Mouse (Mus musculus) gastrocnemius, postnatal 14 days (tissue): Measurements from ENCODE around the gene Ttc25. TPM values are rescaled to one million over a fixed set of nuclear protein-coding genes. Genes with fewer than 3 reads are reported as not detected.
"Not testable (repeated sequence)": the region's sequence is repeated elsewhere in the genome, so short reads cannot be mapped to it uniquely, and the experiment has no call there.

Source experiments
- DNase-seq: peaks from one replicate; pipeline ENCODE4 v3.0.0; 2021; ENCODE audit warnings: mixed read lengths
- intact Hi-C: fragments of 180-260 bp; cut with DNase I; formaldehyde crosslinking; loops from one replicate; pipeline ENCODE4 v1.15.1; 2025; ENCODE audit warnings: low total_unique reads
- total RNA-seq, 2 experiments: library from RNA; stranded (reverse); gene quantifications; 2 replicates each; pipeline ENCODE4 v1.2.3; 2021

The Ttc25 gene
- total RNA-seq, 2 experiments from 2014 or later: 0.14 to 0.16 TPM

DNA sequence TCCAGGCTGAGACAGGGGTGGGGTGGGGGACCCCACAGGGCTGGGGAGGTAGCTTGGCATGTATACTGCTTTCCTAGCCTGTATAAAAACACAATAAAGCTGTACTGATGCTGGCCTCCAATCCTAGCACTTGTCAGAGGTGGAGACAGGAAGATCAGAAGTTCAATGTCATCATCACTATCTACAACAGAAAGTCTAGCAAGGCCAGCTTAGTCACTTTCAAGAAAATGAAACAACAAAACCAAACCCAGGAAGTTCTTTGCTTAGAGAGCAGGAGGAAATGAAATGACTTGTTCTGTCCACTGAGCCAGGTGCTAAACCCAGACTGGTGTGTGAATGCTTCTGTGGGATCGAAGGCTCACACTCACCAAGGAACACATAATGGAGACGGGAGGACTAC, 43.1 kb downstream of the Ttc25 start:
- intact Hi-C loops: no loop called here
- DNase-seq: no peak

DNA sequence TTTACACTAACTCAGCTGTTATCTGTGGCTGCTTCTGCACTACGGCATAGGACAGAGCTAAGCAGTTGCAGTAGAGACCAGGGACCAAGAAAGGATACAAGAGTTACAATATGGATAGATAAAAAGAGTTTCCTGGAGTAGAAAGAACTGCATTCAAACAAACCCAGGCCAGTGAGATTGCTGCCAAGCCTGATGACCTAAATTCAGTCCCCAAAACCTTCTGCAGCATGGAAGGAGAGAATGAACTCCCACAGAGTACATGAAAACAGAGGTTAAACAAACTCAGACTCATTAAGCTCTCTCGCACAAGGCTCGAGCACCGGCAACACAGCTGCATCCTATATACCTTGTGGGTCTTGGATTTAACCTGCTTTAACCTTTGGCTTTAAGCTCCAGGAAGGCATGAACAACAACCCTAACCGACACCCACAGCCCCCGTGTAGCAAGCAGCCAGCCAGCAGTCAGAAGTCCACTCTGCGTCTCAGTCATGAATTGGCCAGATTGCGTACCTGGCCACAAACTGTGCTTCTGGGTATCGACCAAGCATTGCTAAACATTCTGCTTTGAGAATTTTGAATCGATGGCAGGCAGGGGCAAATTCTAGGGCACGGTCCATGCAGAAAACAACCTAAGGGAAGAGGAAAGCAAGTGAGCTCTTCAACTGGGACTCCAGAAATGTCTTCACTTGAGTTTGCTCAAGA, 47.1 kb downstream of the Ttc25 start:
- intact Hi-C loops: no loop called here

DNA sequence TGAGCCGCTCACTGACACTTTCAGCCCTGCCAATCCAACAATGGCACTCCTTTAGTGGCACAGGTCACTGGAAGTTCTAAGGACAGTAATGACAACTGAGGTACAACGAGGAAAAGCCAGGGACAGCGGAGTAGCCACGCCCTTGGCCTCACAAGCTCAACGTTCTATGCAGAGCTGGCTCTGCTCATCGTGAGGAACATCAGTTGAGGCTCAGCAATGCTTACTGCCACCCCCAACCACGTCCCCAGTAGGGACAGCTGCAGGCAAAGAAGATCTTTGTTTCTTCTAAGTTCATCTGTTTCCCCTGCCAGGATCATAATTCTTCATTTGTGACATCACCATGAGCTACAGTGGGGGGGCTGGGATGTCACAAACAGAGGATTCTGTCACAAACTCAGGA, 49.2 kb downstream of the Ttc25 start:
- DNase-seq: no peak
- intact Hi-C loops: no loop called here

More for the DNA sequence above, 47.1 kb downstream of the Ttc25 start:
- DNase-seq: no peak

DNA sequence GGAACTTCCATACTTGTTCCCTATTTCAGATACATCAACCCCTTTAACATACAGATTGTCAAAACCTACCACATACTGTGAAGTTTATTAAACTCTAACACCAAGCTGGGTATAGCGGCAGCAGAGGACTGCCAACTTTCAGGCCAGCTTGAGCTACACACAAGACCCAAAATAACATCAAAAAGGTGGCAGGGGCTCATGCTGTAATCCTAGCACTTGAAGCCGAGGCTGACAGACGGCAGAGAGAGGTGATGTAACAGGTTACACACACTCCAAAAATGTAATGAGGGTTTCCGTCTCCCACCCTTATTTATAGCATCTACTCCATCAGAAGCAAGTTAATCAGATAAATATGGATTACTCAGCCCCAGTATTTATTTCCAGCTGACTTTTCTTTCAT, 50.1 kb downstream of the Ttc25 start:
- no peak for DNase-seq
- intact Hi-C loops: no loop called here

DNA sequence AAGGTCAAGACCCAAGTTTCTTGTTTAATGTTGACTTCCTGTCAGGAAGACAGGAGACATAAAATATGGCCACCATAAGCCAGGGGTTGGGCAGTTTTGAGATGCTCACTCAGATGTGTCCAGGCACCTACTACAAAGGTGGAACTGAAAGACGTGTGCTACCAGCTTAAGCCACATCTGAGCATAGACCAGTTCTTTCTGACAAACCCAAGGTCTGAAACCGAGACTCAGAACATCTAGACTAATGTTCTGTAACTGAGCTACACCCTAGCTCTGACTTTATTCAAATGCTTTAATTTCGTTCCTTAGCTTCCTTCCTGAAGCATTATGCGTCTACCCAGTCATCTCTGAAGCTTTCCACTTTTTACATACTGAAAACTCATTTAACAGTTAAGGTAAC, 52.7 kb downstream of the Ttc25 start:
- no peak for DNase-seq
- intact Hi-C loops: no loop called here

DNA sequence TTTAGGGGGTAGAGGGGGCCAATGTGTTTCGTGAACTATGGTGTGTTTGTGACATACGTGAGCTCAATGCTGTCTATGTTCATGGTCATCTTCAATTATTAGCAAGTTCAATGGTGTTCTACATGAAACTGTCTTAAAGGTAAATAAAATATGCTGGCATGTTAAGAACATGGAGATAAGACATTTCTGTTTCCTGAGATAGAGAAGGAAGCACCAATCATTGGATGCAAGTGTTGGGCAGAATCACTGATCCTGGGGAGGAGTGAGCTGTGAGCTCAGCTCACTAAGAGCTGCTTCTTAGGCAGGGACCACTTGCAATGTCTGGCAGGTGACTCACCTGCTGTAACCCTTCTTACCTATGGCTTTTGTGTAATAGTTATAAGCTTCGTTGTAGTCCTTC, 56.0 kb downstream of the Ttc25 start:
- intact Hi-C loops: no loop called here
- DNase-seq: no peak

DNA sequence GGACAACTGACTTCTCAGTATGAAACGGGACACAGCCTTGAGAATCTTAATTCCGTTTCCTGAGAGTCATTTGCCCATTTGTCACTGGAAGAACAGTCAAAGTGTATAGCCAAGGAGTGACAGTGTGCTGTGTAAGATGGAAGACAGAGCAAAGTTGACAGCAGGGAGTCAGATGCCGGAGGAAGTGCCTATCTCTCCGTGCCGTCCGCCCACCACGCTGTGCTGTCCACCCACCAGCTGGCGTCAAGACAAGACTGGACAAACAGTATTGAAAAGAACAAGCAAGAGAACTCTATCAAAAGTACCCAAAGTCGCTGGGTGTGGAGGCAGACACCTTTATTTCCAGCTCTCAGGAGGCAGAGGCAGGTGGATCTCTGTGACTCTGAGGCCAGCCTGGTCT, 57.7 kb downstream of the Ttc25 start:
- DNase-seq: no peak
- intact Hi-C loops: no loop called here

DNA sequence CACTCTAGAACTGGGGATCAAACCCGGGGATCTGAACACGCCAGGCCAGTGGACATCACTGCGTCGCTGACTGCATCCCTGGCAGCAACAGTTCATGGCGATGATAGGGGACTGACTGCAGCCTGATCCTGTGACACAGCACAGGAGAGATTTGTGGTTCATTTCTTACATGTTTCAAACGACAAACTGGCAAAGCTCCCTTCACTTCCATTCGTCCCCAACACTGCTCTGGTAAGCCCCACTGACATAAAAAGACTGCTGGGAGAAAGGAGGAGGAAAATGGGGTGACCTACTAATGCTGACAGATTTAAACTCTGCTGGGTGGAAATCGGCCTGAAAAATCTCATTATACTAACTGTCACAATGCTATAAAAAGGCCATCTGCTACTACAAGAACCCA, 58.4 kb downstream of the Ttc25 start:
- intact Hi-C loops: no loop called here
- DNase-seq: no peak

DNA sequence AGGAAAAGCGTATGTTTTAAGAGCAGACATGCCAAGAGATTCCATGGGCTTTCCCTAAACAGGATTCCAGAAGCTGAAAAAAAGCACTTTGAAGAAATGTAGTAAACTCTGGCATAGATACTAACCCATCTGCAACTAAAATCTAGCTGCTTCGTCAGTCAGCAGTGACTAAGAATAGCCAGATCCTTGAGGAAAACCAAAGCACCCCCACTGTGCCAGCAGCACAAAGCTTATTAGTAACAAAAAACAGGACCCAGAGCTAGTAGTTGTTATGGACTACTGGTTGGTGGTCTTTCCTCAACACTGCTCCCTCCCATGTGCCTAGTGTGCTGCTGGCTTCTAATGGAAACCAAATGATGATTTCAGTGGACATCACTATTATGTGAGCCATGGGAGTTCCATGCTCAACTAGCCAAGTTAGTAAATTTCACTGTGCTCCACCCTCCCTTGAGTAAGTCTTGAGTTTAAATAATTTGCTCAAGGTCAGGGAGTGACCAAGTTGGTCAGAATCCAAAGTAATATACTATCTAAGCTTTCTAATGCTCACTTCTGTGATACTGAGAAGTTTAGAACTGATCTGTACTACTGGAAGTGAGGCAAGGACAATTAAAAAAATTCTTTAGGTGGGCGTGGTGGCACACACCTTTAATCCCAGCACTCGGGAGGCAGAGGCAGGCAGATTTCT, 59.1 kb downstream of the Ttc25 start:
- no peak for DNase-seq
- intact Hi-C loops: no loop called here

DNA sequence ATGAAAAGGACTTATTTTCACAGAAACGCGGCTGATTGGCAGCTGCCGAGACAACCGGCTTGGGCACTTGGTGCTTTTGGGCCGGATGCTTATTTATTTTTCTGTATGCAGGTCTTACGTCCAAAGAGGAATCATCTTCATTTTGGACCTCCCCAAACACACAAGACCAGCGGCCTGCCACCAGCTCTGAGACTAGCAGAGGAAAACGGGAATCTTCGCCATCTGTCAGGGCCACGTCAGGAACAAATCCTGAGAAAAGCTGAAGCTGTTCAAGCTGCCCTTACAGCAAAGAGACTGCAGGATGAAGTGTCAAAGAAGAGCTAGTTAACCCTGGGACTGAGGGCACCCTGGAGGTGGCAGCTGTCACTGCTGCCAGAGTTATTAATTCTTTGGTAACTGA, 60.0 kb downstream of the Ttc25 start:
- intact Hi-C loops: no loop called here
- no peak for DNase-seq

DNA sequence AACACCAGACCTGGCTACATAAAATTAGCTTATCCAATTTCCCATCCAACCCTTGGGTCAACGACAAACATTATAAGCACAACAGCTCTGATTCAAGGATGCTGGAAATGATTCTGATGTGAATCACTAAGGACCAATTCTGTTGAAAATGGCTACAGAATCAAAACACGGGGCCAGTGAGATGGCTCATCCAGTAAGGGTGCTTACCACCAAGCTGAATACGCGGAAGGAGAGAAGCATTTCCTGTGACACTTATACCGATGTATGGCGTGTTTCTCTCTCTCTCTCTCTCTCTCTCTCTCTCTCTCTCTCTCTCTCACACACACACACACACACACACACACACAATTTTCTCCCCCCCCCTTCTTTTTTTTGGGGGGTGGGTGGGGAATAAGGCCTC, 61.7 kb downstream of the Ttc25 start:
- no peak for DNase-seq
- intact Hi-C loops: no loop called here

DNA sequence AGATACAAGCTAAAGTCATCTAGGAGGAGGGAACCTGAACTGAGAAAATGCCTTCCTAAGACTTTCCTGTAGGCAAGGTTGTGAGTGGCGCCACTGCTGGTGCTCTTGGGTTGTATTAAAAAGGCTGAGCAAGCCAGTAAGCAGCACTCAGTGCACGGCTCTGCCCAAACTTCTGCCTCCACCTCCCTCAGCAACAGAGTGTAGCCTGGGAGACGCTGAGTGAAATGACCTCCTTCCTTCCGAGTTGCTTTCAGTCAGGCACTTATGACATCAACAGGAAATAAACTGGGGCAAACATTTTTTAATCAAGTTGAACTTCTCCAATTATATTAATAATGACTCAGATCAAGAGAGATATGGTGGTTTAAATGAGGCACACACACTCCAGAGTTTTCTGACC, 63.4 kb downstream of the Ttc25 start:
- intact Hi-C loops: no loop called here
- DNase-seq: no peak

DNA sequence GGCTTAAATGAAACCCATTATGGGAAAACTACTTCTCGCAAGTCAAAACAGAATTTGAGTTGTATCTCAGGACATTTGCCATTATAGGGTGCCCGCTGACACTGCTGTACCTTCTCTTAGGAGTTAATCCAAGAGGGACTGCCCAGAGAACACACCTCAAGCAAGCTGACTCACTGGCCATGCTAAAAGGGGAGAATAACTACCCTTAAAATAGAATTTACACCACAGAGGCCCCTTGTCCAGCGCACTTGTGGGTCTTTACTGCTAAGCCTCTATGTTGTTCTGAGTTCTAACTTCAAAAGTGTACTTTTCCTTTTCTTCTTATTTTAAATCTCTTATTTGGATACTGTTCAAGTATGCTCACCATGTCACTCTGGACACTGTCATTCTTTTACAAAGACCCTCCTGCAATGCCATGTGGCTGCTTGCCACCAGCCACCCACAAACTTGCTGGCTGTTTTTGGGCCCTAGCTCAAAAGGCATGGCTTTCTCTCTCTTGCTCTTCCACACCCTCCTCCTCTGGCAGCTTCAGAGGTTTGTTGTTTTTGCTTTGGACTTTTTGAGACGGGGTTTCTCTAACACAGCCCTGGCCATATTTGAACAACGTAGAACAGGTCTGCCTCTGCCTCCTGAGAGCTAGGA, 64.1 kb downstream of the Ttc25 start:
- DNase-seq: no peak
- intact Hi-C loops: no loop called here

DNA sequence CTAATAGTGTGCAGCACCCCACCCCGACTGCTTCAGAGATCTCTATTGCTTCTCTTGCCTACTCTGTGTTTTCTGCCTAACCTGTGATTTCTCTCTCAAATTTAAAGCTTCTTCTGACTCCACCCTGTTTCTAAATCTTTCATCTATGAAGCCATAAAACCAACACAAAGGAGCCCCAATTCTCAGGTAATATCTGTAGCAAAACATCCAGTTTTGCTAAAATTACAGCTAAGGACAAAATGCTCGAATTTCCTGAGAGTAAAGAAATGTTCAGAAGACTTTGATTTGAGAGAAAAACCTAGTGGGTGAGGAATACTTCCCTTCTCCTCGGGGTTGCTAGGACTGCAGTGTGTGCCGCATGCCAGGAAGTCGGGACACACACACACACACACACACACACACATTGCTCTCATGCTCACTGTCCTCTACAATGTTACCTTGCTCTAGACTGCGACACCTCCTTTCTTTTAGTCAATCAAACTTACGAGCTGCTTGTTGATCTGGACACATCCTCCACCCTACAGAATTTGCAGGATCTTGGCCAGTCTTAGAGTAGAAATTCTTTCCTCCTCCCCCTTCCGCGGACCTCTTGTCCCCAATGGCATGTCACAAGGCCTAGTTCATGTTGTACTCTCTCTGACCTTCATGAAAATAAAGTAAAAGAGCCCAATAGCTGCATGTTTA, 64.7 kb downstream of the Ttc25 start:
- intact Hi-C loops: no loop called here
- no peak for DNase-seq

DNA sequence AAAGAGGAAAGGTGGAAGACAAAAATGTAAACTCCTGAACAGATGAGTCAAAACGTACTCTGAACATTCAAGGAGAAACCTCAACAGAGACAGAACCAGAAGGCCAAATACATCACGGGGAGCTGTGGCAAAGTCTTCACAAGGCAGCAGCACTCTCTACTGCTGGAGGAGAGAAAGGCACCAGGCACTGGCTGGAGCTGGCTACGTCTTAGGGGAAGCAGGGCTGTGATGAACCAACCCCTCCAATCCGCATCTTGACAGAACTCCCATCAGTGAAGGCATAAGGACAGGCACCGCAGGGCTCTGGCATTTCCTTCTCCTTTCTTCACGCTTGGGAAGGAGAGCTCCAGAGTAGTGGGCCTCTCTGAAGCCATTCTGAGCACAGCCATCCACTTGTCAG, 66.2 kb downstream of the Ttc25 start:
- intact Hi-C loops: no loop called here

DNA sequence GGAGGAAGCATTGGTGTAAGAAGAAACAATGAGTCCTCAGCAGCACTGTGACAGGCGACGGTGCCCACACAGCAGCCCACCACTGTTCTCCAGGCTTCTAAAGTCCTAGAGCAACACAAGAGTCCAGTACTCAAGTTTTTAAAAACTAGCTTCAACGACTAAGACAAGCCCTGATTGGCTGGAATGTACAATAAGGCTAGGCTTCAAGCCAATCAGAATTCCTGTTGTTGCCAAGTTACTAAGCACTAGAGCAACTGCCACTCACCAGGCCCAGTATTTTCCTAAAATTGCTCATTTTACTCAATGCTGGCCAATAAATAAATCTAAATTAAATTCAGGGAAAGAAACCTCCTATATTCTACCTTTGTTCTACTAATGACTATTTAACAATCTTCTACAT, 67.8 kb downstream of the Ttc25 start:
- intact Hi-C loops: no loop called here
- no peak for DNase-seq

More for the DNA sequence above, 66.2 kb downstream of the Ttc25 start:
- no peak for DNase-seq

DNA sequence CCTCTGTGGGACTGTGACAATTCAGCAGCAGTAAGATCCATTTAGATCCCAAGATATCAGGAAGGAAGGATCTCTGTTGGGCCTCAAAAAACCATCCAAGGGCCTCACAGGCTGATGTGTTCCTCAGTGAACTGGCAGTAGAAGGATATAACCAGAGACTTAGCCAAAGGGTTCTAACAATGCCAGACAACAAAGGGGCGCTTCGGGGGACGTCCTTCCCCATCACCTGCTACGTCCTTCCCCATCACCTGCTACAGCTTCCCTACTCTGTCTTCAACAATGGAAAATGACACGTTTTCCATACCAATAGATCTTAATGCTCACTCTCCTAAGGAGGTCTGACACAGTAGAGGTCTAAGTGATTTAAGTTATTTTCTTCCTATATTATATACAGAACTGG, 70.9 kb downstream of the Ttc25 start:
- DNase-seq: no peak
- intact Hi-C loops: no loop called here

DNA sequence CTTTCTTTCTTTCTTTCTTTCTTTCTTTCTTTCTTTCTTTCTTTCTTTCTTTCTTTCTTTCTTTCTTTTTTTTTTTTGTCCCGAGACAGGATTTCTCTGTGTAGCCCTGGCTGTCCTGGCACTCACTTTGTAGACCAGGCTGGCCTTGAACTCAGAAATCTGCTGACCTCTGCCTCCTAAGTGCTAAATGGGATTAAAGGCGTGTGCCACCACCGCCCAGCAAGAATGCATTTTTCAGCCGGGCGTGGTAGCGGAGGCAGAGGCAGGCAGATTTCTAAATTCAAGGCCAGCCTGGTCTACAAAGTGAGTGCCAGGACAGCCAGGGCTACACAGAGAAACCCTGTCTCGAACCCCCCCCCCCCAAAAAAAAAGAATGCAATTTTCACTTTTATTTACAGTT, 71.4 kb downstream of the Ttc25 start:
- intact Hi-C loops, DNase-seq: not testable (repeated sequence)

DNA sequence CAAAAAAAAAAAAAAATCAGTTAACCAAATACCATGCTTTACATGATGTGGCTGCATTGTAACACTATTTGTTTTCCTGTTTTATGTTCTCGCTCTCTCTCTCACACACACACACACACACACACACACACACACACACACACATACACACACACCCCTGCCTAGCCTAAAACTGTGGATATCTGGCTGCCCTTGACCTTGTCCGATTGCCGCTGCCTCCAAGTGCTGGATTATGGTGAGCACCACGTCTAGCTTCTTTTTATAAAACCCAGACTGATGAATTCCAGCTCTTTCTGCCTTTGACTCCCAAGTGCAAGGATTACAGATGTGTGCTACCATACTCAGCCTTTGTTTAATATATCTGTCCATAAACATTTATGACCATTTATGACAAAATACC, 72.1 kb downstream of the Ttc25 start:
- DNase-seq: no peak
- intact Hi-C loops: no loop called here

DNA sequence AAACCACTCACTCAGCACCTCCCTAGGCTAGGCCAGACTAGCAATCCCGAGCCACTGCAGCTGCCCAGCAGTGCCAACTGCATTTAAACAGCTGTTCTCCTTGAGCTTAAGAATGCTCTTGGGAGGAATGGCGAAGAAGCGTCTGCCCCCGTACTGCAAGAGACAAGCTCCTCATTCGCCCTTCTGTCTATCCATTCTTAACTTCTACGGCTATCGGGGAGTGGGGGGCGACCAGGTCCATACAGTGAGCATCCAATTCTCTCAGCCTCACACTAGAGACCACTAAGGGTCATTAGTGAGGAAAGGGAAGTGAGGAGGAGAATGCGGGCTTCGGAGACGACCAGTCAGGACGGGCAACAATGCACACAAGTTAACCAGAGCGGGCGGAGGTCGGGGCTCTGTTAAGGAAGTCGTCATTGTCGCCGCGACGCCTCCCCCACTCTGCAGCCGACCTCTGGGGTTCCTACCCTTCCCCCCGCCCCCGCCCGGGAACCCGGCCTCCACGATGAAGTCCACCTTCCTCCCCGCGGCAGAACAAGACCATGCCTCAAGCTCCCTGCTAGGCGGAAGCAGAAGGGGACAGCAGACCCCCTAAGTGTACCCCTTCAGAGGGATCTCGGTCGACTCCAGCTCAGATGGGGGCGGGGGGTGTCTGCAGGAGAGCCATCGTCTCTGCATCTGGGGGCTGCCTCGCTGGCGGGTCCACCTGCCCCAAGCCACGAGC, 73.5 kb downstream of the Ttc25 start, which contains the start of gene Nkiras2:
Nkiras2 (plus strand) TSS at position 484 of the 724 bp plus-strand sequence.
- peak; percentile 67 for DNase-seq
- intact Hi-C loops: no loop called here
